Mouse (Mus musculus): ENCODE data around the gene Pdgfa. TPM values are rescaled to one million over a fixed set of nuclear protein-coding genes. Genes with fewer than 3 reads are reported as not detected.

Pdgfa gene
- polyA plus RNA-seq, 1 experiment from 2014 or later: 29.3 TPM

DNA sequence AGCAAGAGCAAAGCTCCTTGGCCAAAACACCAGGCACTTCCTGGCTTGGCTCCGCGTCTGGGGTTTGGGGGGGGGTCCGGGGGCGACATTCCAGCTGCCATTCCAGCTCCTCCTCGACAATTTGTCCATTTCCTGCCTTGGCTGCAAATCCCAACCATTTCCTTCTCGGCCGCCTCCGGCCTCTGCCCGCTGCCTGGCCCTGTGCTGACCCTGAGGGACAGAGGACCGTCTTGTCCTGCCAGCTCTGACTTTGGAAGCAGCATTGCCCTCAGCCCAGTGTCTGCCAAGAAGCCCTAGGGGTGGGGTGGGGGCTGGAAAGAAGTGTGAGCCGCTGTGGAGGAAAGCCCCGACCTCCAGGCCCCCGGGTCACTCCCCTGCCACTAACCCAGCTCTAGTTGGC, 44.2 kb downstream of the Pdgfa start:
- Histone ChIP-seq H3K27ac (ENCODE audit: low read depth, low read length) (0 out of 2 replicates have a peak overlapping the region, but pooled peaks have one; percentile 15), H3K9ac (ENCODE audit: low read depth, low read length) (peak overlapping the region; percentile 18; the same call in 1 of the 2 replicates), H3K4me1 (ENCODE audit: control insufficient read depth, insufficient read depth, low read length) (peaks cover 15% of the 10 kb centered on the region), H3K4me2 (no peak overlapping the region; the same call in 1 of the 2 replicates), H3K36me3 (ENCODE audit: control insufficient read depth, insufficient read depth, low read length) (no peaks in the 10 kb centered on the region), H3K27me3 (ENCODE audit: control insufficient read depth, insufficient read depth, low read length) (no peaks in the 10 kb centered on the region), H3K9me3 (replicated peaks; ENCODE audit: control insufficient read depth, low read length) (no peaks in the 10 kb centered on the region), H3K4me3 (ENCODE audit: low read depth, low read length) (no peak overlapping the region)
- ATAC-seq (replicated peaks; ENCODE audit: insufficient number of reproducible peaks, low FRiP score, low TSS enrichment): no peak
- 53% methylated on average over 13 of the region's 13 CpGs for WGBS (ENCODE audit: insufficient replicate concordance)

DNA sequence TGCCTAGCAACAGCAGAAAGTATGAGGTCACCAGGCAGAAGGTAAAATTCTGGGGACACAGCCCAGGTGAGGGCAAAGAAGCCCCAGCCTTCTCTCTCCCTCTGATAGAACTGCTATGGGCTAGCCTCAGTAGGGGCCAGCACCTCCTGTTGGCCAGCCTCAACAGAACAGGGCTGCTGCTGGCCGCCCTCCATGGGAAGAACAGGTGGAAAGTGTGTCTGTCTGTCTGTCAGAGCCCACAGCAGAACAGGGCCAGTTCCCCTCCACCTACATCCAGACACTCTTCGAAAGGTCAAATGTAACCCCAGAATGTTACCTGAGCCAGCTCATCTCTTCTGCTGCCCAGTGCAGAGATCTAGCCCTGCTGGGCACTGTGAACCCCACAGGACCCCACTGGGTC, 45.9 kb downstream of the Pdgfa start:
- no peaks in the 10 kb centered on the region for H3K36me3 ChIP-seq (ENCODE audit: control insufficient read depth, insufficient read depth, low read length)
- 77% methylated on average over 2 of the region's 2 CpGs for WGBS (ENCODE audit: insufficient replicate concordance)
- no peak overlapping the region for H3K27ac ChIP-seq (ENCODE audit: low read depth, low read length)
- H3K9me3 ChIP-seq (replicated peaks; ENCODE audit: control insufficient read depth, low read length): no peaks in the 10 kb centered on the region
- no peak for ATAC-seq (replicated peaks; ENCODE audit: insufficient number of reproducible peaks, low FRiP score, low TSS enrichment)
- no peak overlapping the region for H3K4me2 ChIP-seq
- H3K9ac ChIP-seq (ENCODE audit: low read depth, low read length): no peak overlapping the region
- H3K4me1 ChIP-seq (ENCODE audit: control insufficient read depth, insufficient read depth, low read length): peaks cover 26% of the 10 kb centered on the region
- H3K27me3 ChIP-seq (ENCODE audit: control insufficient read depth, insufficient read depth, low read length): no peaks in the 10 kb centered on the region
- no peak overlapping the region for H3K4me3 ChIP-seq (ENCODE audit: low read depth, low read length)

DNA sequence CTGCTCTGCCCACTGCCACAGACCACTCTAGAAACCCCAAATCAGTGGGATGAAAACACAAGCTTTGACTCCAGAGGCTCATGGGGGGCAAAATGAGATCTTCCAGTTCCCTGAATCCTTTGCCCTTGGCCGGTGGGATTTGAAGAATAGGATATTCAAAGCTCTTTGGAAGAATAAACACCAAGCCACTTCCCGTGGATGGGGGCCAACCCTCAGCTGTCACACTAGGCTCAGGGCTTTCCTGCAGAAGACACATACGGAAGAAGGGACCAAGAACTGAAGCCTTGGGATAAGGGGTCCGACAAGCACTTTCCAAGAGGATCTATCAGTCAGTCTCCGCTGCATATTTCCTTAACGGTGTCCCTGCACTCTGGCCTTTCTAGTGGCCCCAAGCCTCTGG, 48.0 kb downstream of the Pdgfa start:
- 50% methylated on average over 6 of the region's 6 CpGs for WGBS (ENCODE audit: insufficient replicate concordance)
- H3K4me1 ChIP-seq (ENCODE audit: control insufficient read depth, insufficient read depth, low read length): peaks cover 26% of the 10 kb centered on the region
- no peak for ATAC-seq (replicated peaks; ENCODE audit: insufficient number of reproducible peaks, low FRiP score, low TSS enrichment)

DNA sequence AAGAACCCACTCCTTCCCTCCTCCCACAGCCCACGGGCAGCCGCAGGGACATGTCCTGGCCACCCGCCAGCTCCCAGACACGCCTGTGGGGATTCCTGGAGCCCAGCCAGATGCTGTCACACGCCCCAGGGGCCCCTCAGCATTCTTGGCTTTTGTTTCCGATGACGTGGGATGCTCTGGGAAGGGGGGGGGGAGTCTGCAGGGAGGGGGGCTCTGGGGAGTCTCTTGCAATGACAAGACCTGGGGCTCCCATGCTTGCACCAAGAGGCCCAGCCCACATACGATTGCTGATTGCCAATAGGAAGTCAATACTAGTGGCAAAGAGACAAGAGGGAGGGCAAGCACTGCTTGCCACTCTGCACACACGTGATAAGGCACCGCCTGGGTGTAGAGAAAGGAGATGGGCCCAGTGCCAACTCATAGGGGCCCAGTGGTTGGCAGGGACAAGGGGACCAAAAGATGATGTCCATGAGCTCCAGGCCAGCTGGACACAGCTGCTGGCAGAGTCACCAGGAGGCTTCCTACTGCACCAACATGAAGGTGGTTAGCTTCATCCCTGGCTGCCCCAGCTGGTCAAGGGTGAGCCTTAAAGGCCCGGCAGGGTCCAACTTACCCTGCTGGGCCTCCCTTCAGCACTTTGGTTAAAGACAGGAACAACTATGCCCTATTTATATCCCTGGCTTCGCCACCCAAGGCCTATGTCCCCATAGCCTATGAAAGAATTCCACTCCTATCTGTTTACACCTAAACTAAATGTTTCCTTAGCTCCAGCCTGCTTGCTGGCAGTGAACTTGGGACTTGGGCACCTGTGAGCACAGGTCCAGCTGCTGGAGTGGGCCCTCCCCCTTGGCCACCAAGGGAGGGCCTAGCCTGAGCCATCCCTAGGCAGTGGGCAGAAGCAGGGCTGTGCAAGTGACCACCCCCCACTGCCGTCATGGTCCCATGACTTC, 48.9 kb downstream of the Pdgfa start:
- Histone ChIP-seq H3K4me2 (peak overlapping the region; percentile 23), H3K9ac (ENCODE audit: low read depth, low read length) (peak overlapping the region; percentile 24; the same call in 1 of the 2 replicates), H3K4me3 (ENCODE audit: low read depth, low read length) (no peak overlapping the region), H3K27ac (ENCODE audit: low read depth, low read length) (peak overlapping the region; percentile 42), H3K27me3 (ENCODE audit: control insufficient read depth, insufficient read depth, low read length) (no peaks in the 10 kb centered on the region), H3K4me1 (ENCODE audit: control insufficient read depth, insufficient read depth, low read length) (peaks cover 22% of the 10 kb centered on the region), H3K36me3 (ENCODE audit: control insufficient read depth, insufficient read depth, low read length) (no peaks in the 10 kb centered on the region), H3K9me3 (replicated peaks; ENCODE audit: control insufficient read depth, low read length) (no peaks in the 10 kb centered on the region)
- peak; percentile 64 for ATAC-seq (replicated peaks; ENCODE audit: insufficient number of reproducible peaks, low FRiP score, low TSS enrichment)
- 17% methylated on average over 13 of the region's 13 CpGs for WGBS (ENCODE audit: insufficient replicate concordance)

More for the DNA sequence above, 48.0 kb downstream of the Pdgfa start:
- no peak overlapping the region; the same call in 1 of the 2 replicates for H3K9ac ChIP-seq (ENCODE audit: low read depth, low read length)
- H3K4me3 ChIP-seq (ENCODE audit: low read depth, low read length): no peak overlapping the region
- H3K4me2 ChIP-seq: no peak overlapping the region
- no peaks in the 10 kb centered on the region for H3K9me3 ChIP-seq (replicated peaks; ENCODE audit: control insufficient read depth, low read length)
- no peaks in the 10 kb centered on the region for H3K27me3 ChIP-seq (ENCODE audit: control insufficient read depth, insufficient read depth, low read length)
- no peaks in the 10 kb centered on the region for H3K36me3 ChIP-seq (ENCODE audit: control insufficient read depth, insufficient read depth, low read length)
- H3K27ac ChIP-seq (ENCODE audit: low read depth, low read length): peak overlapping the region; percentile 42

DNA sequence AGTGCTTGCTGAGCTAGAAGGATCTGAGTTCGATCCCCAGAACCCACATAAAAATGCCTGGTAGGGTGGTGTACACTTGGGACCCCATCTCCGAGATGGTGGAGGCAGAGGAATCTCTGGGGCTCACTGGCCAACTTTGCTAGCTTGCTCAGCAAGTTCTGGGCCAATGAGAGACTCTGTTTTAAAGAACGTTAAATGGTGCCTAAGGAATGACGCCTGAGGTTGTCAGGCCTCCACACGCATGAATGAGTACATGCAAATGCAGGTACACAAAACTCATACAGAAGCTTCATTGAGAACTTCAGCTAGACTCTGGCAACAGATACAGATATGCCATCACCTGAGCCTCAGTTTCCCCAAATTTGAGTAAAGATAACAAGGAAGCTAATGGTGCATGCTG, 49.7 kb downstream of the Pdgfa start:
- Histone ChIP-seq H3K27me3 (ENCODE audit: control insufficient read depth, insufficient read depth, low read length) (no peaks in the 10 kb centered on the region), H3K36me3 (ENCODE audit: control insufficient read depth, insufficient read depth, low read length) (no peaks in the 10 kb centered on the region), H3K27ac (ENCODE audit: low read depth, low read length) (peak overlapping the region; percentile 42), H3K9me3 (replicated peaks; ENCODE audit: control insufficient read depth, low read length) (no peaks in the 10 kb centered on the region), H3K4me1 (ENCODE audit: control insufficient read depth, insufficient read depth, low read length) (peaks cover 22% of the 10 kb centered on the region), H3K9ac (ENCODE audit: low read depth, low read length) (no peak overlapping the region), H3K4me2 (peak overlapping the region; percentile 23), H3K4me3 (ENCODE audit: low read depth, low read length) (no peak overlapping the region)
- 84% methylated on average over 5 of the region's 5 CpGs for WGBS (ENCODE audit: insufficient replicate concordance)
- ATAC-seq (replicated peaks; ENCODE audit: insufficient number of reproducible peaks, low FRiP score, low TSS enrichment): no peak

DNA sequence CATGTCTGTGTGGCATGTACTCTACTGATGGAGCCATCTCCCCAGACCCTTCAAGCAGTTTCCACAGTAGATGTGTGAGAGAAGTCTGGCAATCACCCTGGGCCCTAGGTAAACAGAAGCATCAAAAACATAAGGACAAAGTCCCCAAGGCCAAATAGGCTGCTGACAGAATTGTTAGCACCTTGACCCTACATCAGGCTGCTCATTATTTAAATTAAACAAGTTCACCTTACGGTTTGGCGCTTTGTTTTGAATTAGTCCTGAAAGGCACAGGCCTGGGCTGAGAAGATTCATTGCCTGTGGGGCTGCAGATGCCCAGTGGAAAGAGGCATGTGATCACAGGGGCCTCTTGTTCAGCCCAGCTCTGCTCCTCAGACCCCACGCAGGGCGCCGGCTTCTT, 50.2 kb downstream of the Pdgfa start:
- Histone ChIP-seq H3K27ac (ENCODE audit: low read depth, low read length) (peak overlapping the region; percentile 42; the same call in 1 of the 2 replicates), H3K4me1 (ENCODE audit: control insufficient read depth, insufficient read depth, low read length) (peaks cover 22% of the 10 kb centered on the region), H3K9ac (ENCODE audit: low read depth, low read length) (no peak overlapping the region), H3K27me3 (ENCODE audit: control insufficient read depth, insufficient read depth, low read length) (no peaks in the 10 kb centered on the region), H3K9me3 (replicated peaks; ENCODE audit: control insufficient read depth, low read length) (no peaks in the 10 kb centered on the region), H3K4me2 (no peak overlapping the region), H3K4me3 (ENCODE audit: low read depth, low read length) (no peak overlapping the region), H3K36me3 (ENCODE audit: control insufficient read depth, insufficient read depth, low read length) (no peaks in the 10 kb centered on the region)
- 78% methylated on average over 5 of the region's 5 CpGs for WGBS (ENCODE audit: insufficient replicate concordance)
- ATAC-seq (replicated peaks; ENCODE audit: insufficient number of reproducible peaks, low FRiP score, low TSS enrichment): no peak

DNA sequence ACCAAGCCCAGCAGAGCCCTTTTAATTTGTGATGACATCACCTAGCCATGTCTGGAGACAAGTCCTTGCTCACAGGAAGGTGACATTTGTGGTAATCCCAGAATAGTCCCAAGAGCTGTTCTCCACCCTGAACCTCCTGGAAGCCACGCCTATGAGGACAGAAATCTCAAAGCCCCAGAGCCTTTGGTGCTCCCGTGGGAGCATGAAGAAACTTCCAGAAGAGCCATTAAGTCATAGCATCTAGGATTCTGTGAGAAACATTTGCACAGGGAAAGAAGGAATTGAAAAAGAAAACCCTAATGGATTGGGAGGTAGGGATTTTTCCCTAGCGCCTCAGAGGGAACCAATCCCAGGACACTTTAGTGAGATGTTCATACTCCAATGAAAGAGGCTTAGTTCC, 52.2 kb downstream of the Pdgfa start:
- Histone ChIP-seq H3K36me3 (ENCODE audit: control insufficient read depth, insufficient read depth, low read length) (no peaks in the 10 kb centered on the region), H3K4me3 (ENCODE audit: low read depth, low read length) (no peak overlapping the region), H3K27ac (ENCODE audit: low read depth, low read length) (no peak overlapping the region), H3K4me2 (no peak overlapping the region), H3K9me3 (replicated peaks; ENCODE audit: control insufficient read depth, low read length) (no peaks in the 10 kb centered on the region), H3K27me3 (ENCODE audit: control insufficient read depth, insufficient read depth, low read length) (no peaks in the 10 kb centered on the region), H3K9ac (ENCODE audit: low read depth, low read length) (no peak overlapping the region), H3K4me1 (ENCODE audit: control insufficient read depth, insufficient read depth, low read length) (peaks cover 22% of the 10 kb centered on the region)
- 72% methylated on average over 3 of the region's 3 CpGs for WGBS (ENCODE audit: insufficient replicate concordance)
- no peak for ATAC-seq (replicated peaks; ENCODE audit: insufficient number of reproducible peaks, low FRiP score, low TSS enrichment)

DNA sequence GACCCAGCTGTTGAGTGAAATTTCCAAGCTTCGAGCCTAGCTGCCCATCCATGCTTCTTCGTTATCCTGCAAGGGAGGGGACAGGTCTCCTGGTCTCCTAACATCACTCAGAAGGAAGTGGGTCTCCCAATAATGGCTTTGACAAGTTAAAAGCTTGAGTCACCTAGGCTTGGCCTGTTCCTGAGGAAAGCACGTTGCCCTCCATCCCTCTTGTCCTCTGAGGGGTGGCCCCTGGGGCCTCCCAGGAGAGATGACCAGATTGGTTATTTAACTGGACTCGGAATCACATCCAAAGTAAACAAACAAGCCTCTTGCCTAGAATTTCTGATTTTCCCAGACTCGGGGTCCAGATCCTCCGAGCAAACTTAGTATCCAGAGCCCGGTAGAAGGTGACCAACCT, 52.6 kb downstream of the Pdgfa start:
- no peaks in the 10 kb centered on the region for H3K27me3 ChIP-seq (ENCODE audit: control insufficient read depth, insufficient read depth, low read length)
- H3K9me3 ChIP-seq (replicated peaks; ENCODE audit: control insufficient read depth, low read length): no peaks in the 10 kb centered on the region
- no peak overlapping the region for H3K4me3 ChIP-seq (ENCODE audit: low read depth, low read length)
- no peak for ATAC-seq (replicated peaks; ENCODE audit: insufficient number of reproducible peaks, low FRiP score, low TSS enrichment)
- H3K4me1 ChIP-seq (ENCODE audit: control insufficient read depth, insufficient read depth, low read length): peaks cover 22% of the 10 kb centered on the region
- H3K36me3 ChIP-seq (ENCODE audit: control insufficient read depth, insufficient read depth, low read length): no peaks in the 10 kb centered on the region
- H3K27ac ChIP-seq (ENCODE audit: low read depth, low read length): no peak overlapping the region
- no peak overlapping the region for H3K9ac ChIP-seq (ENCODE audit: low read depth, low read length)
- H3K4me2 ChIP-seq: no peak overlapping the region
- 72% methylated on average over 7 of the region's 7 CpGs for WGBS (ENCODE audit: insufficient replicate concordance)
